ENCODE assay signal across 23 mouse cellular contexts in the genomic region with DNA sequence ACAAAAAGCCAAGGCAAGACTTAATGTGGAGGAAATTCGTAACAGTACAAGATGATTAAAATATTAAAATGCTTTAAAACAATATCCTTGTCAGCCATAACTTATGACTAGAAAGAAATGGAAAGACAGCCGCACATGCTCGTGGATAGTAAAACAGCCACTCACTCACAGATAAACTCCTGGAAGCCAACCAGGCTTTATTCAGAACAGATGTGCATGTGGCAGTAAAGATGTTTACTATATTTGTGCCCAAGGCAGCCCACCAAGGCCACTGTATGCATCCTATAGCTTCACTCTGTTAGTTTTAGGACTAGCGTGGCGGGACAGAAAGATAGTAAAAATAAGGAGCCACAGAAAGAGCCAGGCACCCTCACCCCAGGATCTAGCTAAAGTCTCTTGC.
DNase-seq lines count a peak whose midpoint lies in the region; ATAC-seq and TF ChIP-seq lines count a peak whose summit lies in the region.
"Had no signal": no experiment of that assay in that cellular context is flagged by ENCODE, and none has a peak within 500 bp of the region (broad histone marks: within the 10 kb centered on the region; RNA-seq: fewer than 3 reads in every experiment).

No protein-coding gene starts in this region.

- peak; percentile 69 for DNase-seq in embryonic facial prominence, embryonic 14.5 days (ENCODE audit: low spot score)
- DNase-seq in limb, embryonic 10.5 days (ENCODE audit: low spot score), result no peak
- peak; percentile 45 for DNase-seq in limb, embryonic 14.5 days (ENCODE audit: low spot score)
- DNase-seq in kidney, adult 2 months, result no peak
- DNase-seq in retina, postnatal 1 day, result no peak
- DNase-seq: adrenal gland, adult 2 months; adrenal gland, postnatal 10 days; adrenal gland, postnatal 25 days; cerebellum, adult 11 months; cerebellum, adult 18-20 months; cerebellum, adult 8-10 months; cerebellum, adult 9-11 months; cerebellum, postnatal 14 days; cerebellum, postnatal 36 days; embryo, embryonic 11 days had no signal

- H3K9ac ChIP-seq in embryonic facial prominence, embryonic 13.5 days, result no peak overlapping the region
- H3K9ac ChIP-seq in embryonic facial prominence, embryonic 14.5 days (ENCODE audit: low read depth, low read length), result no peak overlapping the region
- H3K9ac ChIP-seq in limb, embryonic 14.5 days (ENCODE audit: low read depth, low read length, severe bottlenecking), result no peak overlapping the region
- H3K9ac ChIP-seq in kidney, embryonic 16.5 days (replicated peaks; ENCODE audit: low read length), result no peak overlapping the region
- H3K9ac ChIP-seq: embryonic facial prominence, embryonic 15.5 days; forebrain, embryonic 12.5 days had no signal

- no peak for TF ChIP-seq CTCF in kidney, adult 2 months (conservative IDR thresholded peaks at IDR 0.05; ENCODE audit: insufficient read depth, insufficient read length, low read depth, low read length)

- no peaks in the 10 kb centered on the region for H3K36me3 ChIP-seq in embryonic facial prominence, embryonic 13.5 days
- no peaks in the 10 kb centered on the region for H3K36me3 ChIP-seq in embryonic facial prominence, embryonic 14.5 days (ENCODE audit: control insufficient read depth, insufficient read depth, low read length)
- H3K36me3 ChIP-seq in limb, embryonic 10.5 days, result no peaks in the 10 kb centered on the region
- no peaks in the 10 kb centered on the region for H3K36me3 ChIP-seq in limb, embryonic 14.5 days (ENCODE audit: control insufficient read depth, insufficient read depth, low read length)
- no peaks in the 10 kb centered on the region for H3K36me3 ChIP-seq in kidney, adult 2 months (ENCODE audit: control insufficient read depth, insufficient read depth, low read length)
- no peaks in the 10 kb centered on the region for H3K36me3 ChIP-seq in kidney, embryonic 16.5 days (ENCODE audit: insufficient read depth, low read length)
- H3K36me3 ChIP-seq: embryonic facial prominence, embryonic 15.5 days; forebrain, embryonic 10.5 days; forebrain, embryonic 12.5 days had no signal

- ATAC-seq in embryonic facial prominence, embryonic 13.5 days (ENCODE audit: insufficient number of reproducible peaks, insufficient read depth, low FRiP score, low TSS enrichment, low read depth), result no peak
- ATAC-seq in embryonic facial prominence, embryonic 14.5 days (ENCODE audit: low read depth), result no peak
- no peak for ATAC-seq in limb, embryonic 14.5 days (ENCODE audit: low FRiP score, low read depth)
- no peak for ATAC-seq in kidney, embryonic 16.5 days (ENCODE audit: low FRiP score, low TSS enrichment)
- ATAC-seq: forebrain, embryonic 14.5 days; forebrain, embryonic 16.5 days had no signal

- 33% methylated on average over 5 of the region's 5 CpGs for WGBS in embryonic facial prominence, embryonic 13.5 days
- 51% methylated on average over 5 of the region's 5 CpGs for WGBS in embryonic facial prominence, embryonic 14.5 days
- WGBS in limb, embryonic 10.5 days, result 36% methylated on average over 5 of the region's 5 CpGs
- WGBS in limb, embryonic 14.5 days, result 27% methylated on average over 5 of the region's 5 CpGs
- 93% methylated on average over 5 of the region's 5 CpGs for WGBS in kidney, adult 2 months
- 77% methylated on average over 5 of the region's 5 CpGs for WGBS in kidney, embryonic 16.5 days

- no peak overlapping the region for H3K4me3 ChIP-seq in embryonic facial prominence, embryonic 13.5 days
- no peak overlapping the region for H3K4me3 ChIP-seq in embryonic facial prominence, embryonic 14.5 days (ENCODE audit: low read depth, low read length)
- no peak overlapping the region for H3K4me3 ChIP-seq in limb, embryonic 10.5 days
- H3K4me3 ChIP-seq in limb, embryonic 14.5 days (replicated peaks; ENCODE audit: low read length), result no peak overlapping the region
- H3K4me3 ChIP-seq in kidney, adult 2 months (ENCODE audit: insufficient read depth, low read depth, low read length), result no peak overlapping the region
- no peak overlapping the region for H3K4me3 ChIP-seq in kidney, embryonic 16.5 days (ENCODE audit: low read length)
- H3K4me3 ChIP-seq: embryonic facial prominence, embryonic 15.5 days; erythroblast, embryonic 14.5 days; forebrain, embryonic 10.5 days; forebrain, embryonic 12.5 days had no signal

- no peak overlapping the region for H3K4me2 ChIP-seq in embryonic facial prominence, embryonic 13.5 days
- no peak overlapping the region for H3K4me2 ChIP-seq in embryonic facial prominence, embryonic 14.5 days (ENCODE audit: low read depth, low read length)
- no peak overlapping the region for H3K4me2 ChIP-seq in limb, embryonic 14.5 days (replicated peaks; ENCODE audit: low read depth, low read length, severe bottlenecking)
- no peak overlapping the region for H3K4me2 ChIP-seq in kidney, embryonic 16.5 days (replicated peaks; ENCODE audit: low read depth, low read length)
- H3K4me2 ChIP-seq: embryonic facial prominence, embryonic 15.5 days; forebrain, embryonic 12.5 days had no signal

- H3K4me1 ChIP-seq in embryonic facial prominence, embryonic 13.5 days, result peaks cover 33% of the 10 kb centered on the region
- H3K4me1 ChIP-seq in embryonic facial prominence, embryonic 14.5 days (ENCODE audit: control insufficient read depth, insufficient read depth, low read length), result peaks cover 15% of the 10 kb centered on the region; the same call in 1 of the 2 replicates
- peaks cover 46% of the 10 kb centered on the region for H3K4me1 ChIP-seq in limb, embryonic 10.5 days
- H3K4me1 ChIP-seq in limb, embryonic 14.5 days (ENCODE audit: control insufficient read depth, insufficient read depth, low read length), result peaks cover 17% of the 10 kb centered on the region
- H3K4me1 ChIP-seq in kidney, adult 2 months (ENCODE audit: control insufficient read depth, insufficient read depth, low read length), result 0 out of 2 replicates have a peak, but pooled peaks cover 4% of the 10 kb centered on the region
- H3K4me1 ChIP-seq in kidney, embryonic 16.5 days (ENCODE audit: insufficient read depth, low read length), result peaks cover 11% of the 10 kb centered on the region

- H3K9me3 ChIP-seq in embryonic facial prominence, embryonic 13.5 days, result no peaks in the 10 kb centered on the region
- no peaks in the 10 kb centered on the region for H3K9me3 ChIP-seq in embryonic facial prominence, embryonic 14.5 days (ENCODE audit: control insufficient read depth, low read length)
- H3K9me3 ChIP-seq in limb, embryonic 10.5 days (replicated peaks), result no peaks in the 10 kb centered on the region
- H3K9me3 ChIP-seq in limb, embryonic 14.5 days (ENCODE audit: control insufficient read depth, low read length), result no peaks in the 10 kb centered on the region
- no peaks in the 10 kb centered on the region for H3K9me3 ChIP-seq in kidney, embryonic 16.5 days (ENCODE audit: low read length)
- H3K9me3 ChIP-seq: embryonic facial prominence, embryonic 15.5 days; forebrain, embryonic 12.5 days had no signal

- TF ChIP-seq POLR2A in limb, embryonic 14.5 days (IDR thresholded peaks at IDR 0.05; ENCODE audit: borderline replicate concordance, extremely low read depth, insufficient read depth, insufficient read length), result no peak
- TF ChIP-seq POLR2A in kidney, adult 2 months (IDR thresholded peaks at IDR 0.05; ENCODE audit: low read depth, low read length), result no peak

- H3K27me3 ChIP-seq in embryonic facial prominence, embryonic 13.5 days, result no peaks in the 10 kb centered on the region
- H3K27me3 ChIP-seq in embryonic facial prominence, embryonic 14.5 days (replicated peaks; ENCODE audit: control insufficient read depth, insufficient read depth, low read length), result no peaks in the 10 kb centered on the region
- H3K27me3 ChIP-seq in limb, embryonic 10.5 days (ENCODE audit: low read depth, poor library complexity, severe bottlenecking), result no peaks in the 10 kb centered on the region
- H3K27me3 ChIP-seq in limb, embryonic 14.5 days (ENCODE audit: control insufficient read depth, insufficient read depth, low read length), result no peaks in the 10 kb centered on the region
- H3K27me3 ChIP-seq in kidney, adult 2 months (replicated peaks; ENCODE audit: control insufficient read depth, insufficient read depth, low read length), result no peaks in the 10 kb centered on the region
- H3K27me3 ChIP-seq in kidney, embryonic 16.5 days (ENCODE audit: insufficient read depth, low read length), result no peaks in the 10 kb centered on the region
- H3K27me3 ChIP-seq: embryonic facial prominence, embryonic 15.5 days; forebrain, embryonic 12.5 days had no signal

- H3K27ac ChIP-seq in embryonic facial prominence, embryonic 13.5 days, result peak overlapping the region; percentile 55; the same call in 1 of the 2 replicates
- H3K27ac ChIP-seq in embryonic facial prominence, embryonic 14.5 days (replicated peaks; ENCODE audit: low read depth, low read length), result no peak overlapping the region
- peak overlapping the region; percentile 56; the same call in 1 of the 2 replicates for H3K27ac ChIP-seq in limb, embryonic 10.5 days
- H3K27ac ChIP-seq in limb, embryonic 14.5 days (replicated peaks; ENCODE audit: low read depth, low read length), result no peak overlapping the region
- H3K27ac ChIP-seq in kidney, adult 2 months (ENCODE audit: insufficient read depth, low read depth, low read length), result no peak overlapping the region
- H3K27ac ChIP-seq in kidney, embryonic 16.5 days (ENCODE audit: low read length), result no peak overlapping the region
- H3K27ac ChIP-seq: embryonic facial prominence, embryonic 15.5 days; forebrain, embryonic 10.5 days; forebrain, embryonic 12.5 days had no signal

Comparison
In these comparisons a context has a peak if more than half of its experiments do, and no peak if none do; other contexts are left out.
1. H3K27ac ChIP-seq: peak in embryonic facial prominence, embryonic 13.5 days (single experiment) and limb, embryonic 10.5 days (single experiment); none in embryonic facial prominence, embryonic 14.5 days (single experiment), limb, embryonic 14.5 days (single experiment), kidney, adult 2 months (single experiment) and kidney, embryonic 16.5 days (single experiment).
2. DNase-seq: peak in embryonic facial prominence, embryonic 14.5 days (single experiment) and limb, embryonic 14.5 days (single experiment); none in limb, embryonic 10.5 days (single experiment), kidney, adult 2 months (single experiment) and retina, postnatal 1 day (single experiment).